In the genomic region with DNA sequence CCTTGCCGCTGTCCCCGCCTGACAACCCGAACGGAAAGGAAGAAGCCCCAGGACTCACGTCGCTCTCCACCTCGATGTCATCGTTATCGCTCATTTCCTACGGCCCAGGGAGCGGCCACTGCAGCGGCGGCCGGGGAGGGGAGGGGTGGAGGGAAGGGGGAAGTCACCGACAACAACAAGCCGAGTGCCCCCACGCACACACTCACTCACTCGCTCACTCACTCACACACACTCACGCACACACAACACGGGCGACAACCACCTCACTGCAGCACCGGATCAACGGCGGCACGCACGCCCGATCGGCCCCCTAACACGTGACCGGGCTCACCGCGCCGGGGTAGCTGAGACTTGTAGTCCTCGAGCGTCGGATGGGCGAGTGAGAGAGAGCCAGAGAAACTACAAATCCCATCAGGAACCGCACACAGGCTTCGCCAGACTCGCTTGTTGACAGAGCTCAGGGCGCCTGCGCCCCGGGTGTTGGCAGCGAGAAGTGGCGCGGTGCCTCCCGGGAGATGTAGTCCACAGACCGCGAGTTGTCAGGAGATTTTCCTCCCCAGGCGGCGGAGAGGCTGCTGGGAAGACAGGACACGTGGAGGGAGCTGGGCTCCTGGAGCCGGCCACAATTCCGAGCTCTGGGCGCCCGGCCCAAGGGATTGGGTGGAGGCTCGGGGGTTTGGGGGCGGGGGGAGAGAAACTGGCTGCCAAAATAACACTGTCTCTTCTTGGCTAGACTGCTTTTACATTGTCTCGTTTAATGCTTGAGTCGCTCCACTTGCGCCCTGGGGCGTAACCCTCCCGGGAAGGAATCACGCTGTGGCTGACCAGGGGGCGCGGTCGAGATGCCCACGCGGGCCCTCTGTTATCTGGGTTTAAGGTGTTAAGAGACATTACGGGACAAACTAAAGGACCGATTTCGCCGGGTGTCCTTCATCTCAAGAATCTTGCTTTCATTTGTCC, we compare ENCODE assay signal across 8 mouse cellular contexts. TPM values are rescaled to one million over a fixed set of nuclear protein-coding genes. Genes with fewer than 3 reads are reported as not detected.
A peak's percentile ranks its signal among the peaks of the same experiment; 100 is the strongest.
DNase-seq lines count a peak whose midpoint lies in the region; ATAC-seq and TF ChIP-seq lines count a peak whose summit lies in the region.

Gene Max, minus strand, starts transcription at position 270 of the 960 bp plus-strand sequence.

- TF ChIP-seq POLR2A in testis, adult 2 months (IDR thresholded peaks at IDR 0.05; ENCODE audit: control insufficient read depth, low read depth, low read length): peak; percentile 91

- WGBS in forebrain, embryonic 12.5 days: under 1% methylated on average over 70 of the region's 73 CpGs
- WGBS in heart, postnatal 0 days: under 1% methylated on average over 68 of the region's 73 CpGs
- whole genome bisulfite sequencing in liver, embryonic 16.5 days (ENCODE audit: insufficient replicate concordance): under 1% methylated on average over 72 of the region's 73 CpGs
- under 1% methylated on average over 63 of the region's 73 CpGs for WGBS in neural tube, embryonic 13.5 days

- peak; percentile 97 for DNase-seq in c-Kit-positive CD71-positive TER-119-positive erythroid progenitor cells, embryonic 14.5 days (ENCODE audit: low spot score)
- DNase-seq in heart, postnatal 0 days (ENCODE audit: low spot score): peak; percentile 100
- DNase-seq in kidney, postnatal 4 days: peak; percentile 98 to 99

- H3K36me3 ChIP-seq in E14TG2a.4 (ENCODE audit: insufficient read depth, low read length): peaks cover 38% of the 10 kb centered on the region
- H3K36me3 ChIP-seq in forebrain, embryonic 12.5 days (replicated peaks): peaks cover 21% of the 10 kb centered on the region
- peaks cover 5% of the 10 kb centered on the region; the same call in 1 of the 2 replicates for H3K36me3 ChIP-seq in heart, postnatal 0 days (replicated peaks; ENCODE audit: control insufficient read depth, insufficient read depth, low read length)
- H3K36me3 ChIP-seq in liver, embryonic 16.5 days (ENCODE audit: control insufficient read depth, insufficient read depth): no peaks in the 10 kb centered on the region
- H3K36me3 ChIP-seq in neural tube, embryonic 13.5 days: peaks cover 18% of the 10 kb centered on the region
- H3K36me3 ChIP-seq in testis, adult 2 months (ENCODE audit: control insufficient read depth, insufficient read depth, low read length): no peaks in the 10 kb centered on the region; the same call in 1 of the 2 replicates

- no peaks in the 10 kb centered on the region for H3K27me3 ChIP-seq in E14TG2a.4 (ENCODE audit: insufficient read depth, low read length)
- H3K27me3 ChIP-seq in forebrain, embryonic 12.5 days: no peaks in the 10 kb centered on the region
- no peaks in the 10 kb centered on the region for H3K27me3 ChIP-seq in heart, postnatal 0 days (ENCODE audit: control insufficient read depth, insufficient read depth, low read length)
- H3K27me3 ChIP-seq in liver, embryonic 16.5 days (ENCODE audit: control insufficient read depth, insufficient read depth, low read depth, low read length): no peaks in the 10 kb centered on the region
- no peaks in the 10 kb centered on the region for H3K27me3 ChIP-seq in neural tube, embryonic 13.5 days
- no peaks in the 10 kb centered on the region for H3K27me3 ChIP-seq in testis, adult 2 months (ENCODE audit: control insufficient read depth, insufficient read depth, low read length)

- peak; percentile 99 for ATAC-seq in forebrain, embryonic 12.5 days (ENCODE audit: low FRiP score)
- ATAC-seq in heart, postnatal 0 days (ENCODE audit: insufficient read depth, low read depth): peak; percentile 96
- peak; percentile 97 for ATAC-seq in liver, embryonic 16.5 days (ENCODE audit: low read depth)
- peak; percentile 99 for ATAC-seq in neural tube, embryonic 13.5 days (ENCODE audit: low read depth)

- H3K9me3 ChIP-seq in E14TG2a.4 (ENCODE audit: low read length): no peaks in the 10 kb centered on the region
- no peaks in the 10 kb centered on the region for H3K9me3 ChIP-seq in forebrain, embryonic 12.5 days
- no peaks in the 10 kb centered on the region for H3K9me3 ChIP-seq in heart, postnatal 0 days (replicated peaks; ENCODE audit: control insufficient read depth, low read length)
- no peaks in the 10 kb centered on the region for H3K9me3 ChIP-seq in liver, embryonic 16.5 days (replicated peaks; ENCODE audit: control insufficient read depth, low read length)
- H3K9me3 ChIP-seq in neural tube, embryonic 13.5 days: no peaks in the 10 kb centered on the region

- peak within 1 kb of the TSS; percentile 100 for H3K4me3 ChIP-seq in E14TG2a.4 (replicated peaks; ENCODE audit: low read length)
- peak within 1 kb of the TSS; percentile 71 for H3K4me3 ChIP-seq in forebrain, embryonic 12.5 days (replicated peaks)
- peak within 1 kb of the TSS; percentile 98 for H3K4me3 ChIP-seq in heart, postnatal 0 days (ENCODE audit: low read depth, low read length)
- H3K4me3 ChIP-seq in liver, embryonic 16.5 days (ENCODE audit: low read depth, low read length): peak within 1 kb of the TSS; percentile 90
- H3K4me3 ChIP-seq in neural tube, embryonic 13.5 days: peak within 1 kb of the TSS; percentile 97
- H3K4me3 ChIP-seq in testis, adult 2 months (ENCODE audit: control insufficient read depth, low read depth, low read length): peak within 1 kb of the TSS; percentile 95

- peak within 1 kb of the TSS; percentile 14; the same call in 1 of the 2 replicates for H3K27ac ChIP-seq in forebrain, embryonic 12.5 days
- H3K27ac ChIP-seq in heart, postnatal 0 days (ENCODE audit: low read depth): peak within 1 kb of the TSS; percentile 90
- peak within 1 kb of the TSS; percentile 89 for H3K27ac ChIP-seq in liver, embryonic 16.5 days (ENCODE audit: low read length)
- H3K27ac ChIP-seq in neural tube, embryonic 13.5 days (replicated peaks): peak within 1 kb of the TSS; percentile 79
- H3K27ac ChIP-seq in testis, adult 2 months (ENCODE audit: control insufficient read depth, insufficient read depth, low read depth, low read length): peak within 1 kb of the TSS; percentile 86

- peak; percentile 59 for TF ChIP-seq EP300 in heart, postnatal 0 days (IDR thresholded peaks at IDR 0.05; ENCODE audit: low read depth)

- peaks cover 75% of the 10 kb centered on the region for H3K4me1 ChIP-seq in E14TG2a.4 (replicated peaks; ENCODE audit: low read depth, low read length)
- H3K4me1 ChIP-seq in forebrain, embryonic 12.5 days: peaks cover 21% of the 10 kb centered on the region
- peaks cover 6% of the 10 kb centered on the region for H3K4me1 ChIP-seq in heart, postnatal 0 days (ENCODE audit: control insufficient read depth, insufficient read depth)
- H3K4me1 ChIP-seq in liver, embryonic 16.5 days (ENCODE audit: control insufficient read depth, low read depth, low read length): peaks cover 25% of the 10 kb centered on the region
- peaks cover 31% of the 10 kb centered on the region for H3K4me1 ChIP-seq in neural tube, embryonic 13.5 days (replicated peaks)
- H3K4me1 ChIP-seq in testis, adult 2 months (ENCODE audit: control insufficient read depth, insufficient read depth, low read length): peaks cover 8% of the 10 kb centered on the region

- TF ChIP-seq CTCF in E14TG2a.4 (conservative IDR thresholded peaks at IDR 0.05; ENCODE audit: low read length): no peak
- 0 out of 2 replicates have a peak, but pooled peaks have one; percentile 3 for TF ChIP-seq CTCF in heart, postnatal 0 days (IDR thresholded peaks at IDR 0.05; ENCODE audit: low read depth)
- no peak for TF ChIP-seq CTCF in testis, adult 2 months (IDR thresholded peaks at IDR 0.05; ENCODE audit: control insufficient read depth, insufficient read depth, insufficient replicate concordance, low read depth, low read length)

- peak within 1 kb of the TSS; percentile 68 for H3K9ac ChIP-seq in forebrain, embryonic 12.5 days
- H3K9ac ChIP-seq in heart, postnatal 0 days (replicated peaks; ENCODE audit: low read depth, low read length): peak within 1 kb of the TSS; percentile 96
- peak within 1 kb of the TSS; percentile 94 for H3K9ac ChIP-seq in liver, embryonic 16.5 days (ENCODE audit: low read depth, low read length)
- peak within 1 kb of the TSS; percentile 93 for H3K9ac ChIP-seq in neural tube, embryonic 13.5 days

- peak within 1 kb of the TSS; percentile 94 for H3K4me2 ChIP-seq in forebrain, embryonic 12.5 days
- peak within 1 kb of the TSS; percentile 93 for H3K4me2 ChIP-seq in heart, postnatal 0 days (ENCODE audit: low read depth, low read length)
- peak within 1 kb of the TSS; percentile 97 for H3K4me2 ChIP-seq in liver, embryonic 16.5 days (ENCODE audit: low read depth, low read length)
- peak within 1 kb of the TSS; percentile 91 for H3K4me2 ChIP-seq in neural tube, embryonic 13.5 days

RNA-seq across cellular contexts. Expression of gene Max, which starts in this region (rescaled TPM):
- polyA plus RNA-seq in forebrain, embryonic 12.5 days (2016; fragmentation: Nextera tagmentation; extraction: Ambion mirVana): 14.7 and 23.4 TPM in 2 replicates
- total RNA-seq in heart, postnatal 0 days (2014; rRNA removed; ENCODE audit: low replicate concordance): 26.8 and 37.8 TPM in 2 replicates
- polyA plus RNA-seq in heart, postnatal 0 days (2015; fragmentation: Nextera tagmentation; extraction: Ambion mirVana): 5.9 and 8.4 TPM in 2 replicates
- polyA plus RNA-seq in liver, embryonic 16.5 days (2015; fragmentation: Nextera tagmentation; extraction: Ambion mirVana): 5.4 and 7.6 TPM in 2 replicates
- polyA plus RNA-seq in neural tube, embryonic 13.5 days (2015; fragmentation: Nextera tagmentation; extraction: Ambion mirVana): 14.5 and 17.8 TPM in 2 replicates
- polyA plus RNA-seq in testis, adult 2 months (2012; rRNA removed): 8.5 and 9.8 TPM in 2 replicates

Comparison
In these comparisons a context has a peak if more than half of its experiments do, and no peak if none do; other contexts are left out.
1. Peak in every context shown above with its lines: DNase-seq, ATAC-seq, H3K4me3 ChIP-seq and H3K27ac ChIP-seq.
2. H3K27ac ChIP-seq: peak in every context shown above with its lines; median percentile 90 in heart, postnatal 0 days; 89 in liver, embryonic 16.5 days; 86 in testis, adult 2 months; 79 in neural tube, embryonic 13.5 days; 14 in forebrain, embryonic 12.5 days.